In the genomic region with DNA sequence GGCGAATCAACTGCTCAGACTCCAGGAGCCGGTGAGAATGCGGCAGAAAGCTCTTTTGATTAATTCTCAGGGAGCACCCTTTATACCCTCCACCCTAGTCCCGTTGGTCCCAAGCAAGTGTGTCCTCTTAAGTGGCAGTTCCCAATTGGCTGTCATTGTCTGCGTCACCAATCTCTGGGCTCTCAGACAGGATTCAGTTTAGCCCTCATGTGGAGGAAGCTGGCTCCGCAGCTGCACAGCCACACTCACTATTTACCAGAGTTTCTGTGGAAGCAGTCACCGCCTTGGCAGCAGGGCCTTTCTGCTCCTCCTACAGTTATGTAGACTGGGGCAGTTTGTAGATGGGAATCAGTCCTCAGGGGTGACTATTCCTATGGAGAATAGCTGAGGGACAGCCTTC, we compare ENCODE assay signal across 16 mouse cellular contexts.
DNase-seq lines count a peak whose midpoint lies in the region; ATAC-seq and TF ChIP-seq lines count a peak whose summit lies in the region.
"Had no signal": no experiment of that assay in that cellular context is flagged by ENCODE, and none has a peak within 500 bp of the region (broad histone marks: within the 10 kb centered on the region; RNA-seq: fewer than 3 reads in every experiment).

No protein-coding gene starts in this region.

- H3K4me1 ChIP-seq in forebrain, postnatal 0 days (ENCODE audit: insufficient read depth): no peaks in the 10 kb centered on the region
- H3K4me1 ChIP-seq in forebrain, embryonic 10.5 days: peaks cover 23% of the 10 kb centered on the region
- H3K4me1 ChIP-seq in midbrain, embryonic 10.5 days: peaks cover 27% of the 10 kb centered on the region
- H3K4me1 ChIP-seq in midbrain, embryonic 11.5 days (ENCODE audit: control insufficient read depth, insufficient read depth, low read length): no peaks in the 10 kb centered on the region
- H3K4me1 ChIP-seq: heart, embryonic 15.5 days had no signal

- peak; percentile 70 for ATAC-seq in forebrain, postnatal 0 days
- no peak for ATAC-seq in midbrain, embryonic 11.5 days (ENCODE audit: low FRiP score)
- ATAC-seq: intestine, embryonic 16.5 days had no signal

- peak; percentile 49 for DNase-seq in forebrain, postnatal 0 days
- no peak for DNase-seq in forebrain, embryonic 10.5 days (ENCODE audit: extremely low spot score, low spot score)
- no peak for DNase-seq in midbrain, embryonic 10.5 days (ENCODE audit: low spot score)
- no peak for DNase-seq in midbrain, embryonic 11.5 days (ENCODE audit: low spot score, missing footprints)
- DNase-seq in layer of hippocampus, adult 9-11 months: peak; percentile 45
- DNase-seq in right cerebral cortex, postnatal 36 days (ENCODE audit: low spot score in 2 of 2): peak; percentile 18 to 24
- no peak for DNase-seq in kidney, adult 8-10 months
- no peak for DNase-seq in heart, adult 11 months
- DNase-seq: adrenal gland, adult 2 months; B cell, adult 2 months; cerebellum, adult 8-10 months had no signal

- no peaks in the 10 kb centered on the region for H3K27me3 ChIP-seq in forebrain, postnatal 0 days (ENCODE audit: insufficient read depth, low read length)
- no peaks in the 10 kb centered on the region for H3K27me3 ChIP-seq in forebrain, embryonic 10.5 days (ENCODE audit: poor library complexity, severe bottlenecking)
- H3K27me3 ChIP-seq in midbrain, embryonic 10.5 days (ENCODE audit: low read depth, poor library complexity, severe bottlenecking): no peaks in the 10 kb centered on the region
- H3K27me3 ChIP-seq in midbrain, embryonic 11.5 days (ENCODE audit: control insufficient read depth, insufficient read depth, low read length): no peaks in the 10 kb centered on the region
- H3K27me3 ChIP-seq: heart, embryonic 15.5 days; midbrain, embryonic 12.5 days had no signal

- TF ChIP-seq CTCF in forebrain, postnatal 0 days (IDR thresholded peaks at IDR 0.05; ENCODE audit: low read depth): peak; percentile 47

- H3K9me3 ChIP-seq in forebrain, postnatal 0 days (ENCODE audit: low read length): peaks cover 3% of the 10 kb centered on the region; the same call in 1 of the 2 replicates
- H3K9me3 ChIP-seq in forebrain, embryonic 10.5 days: peaks cover 10% of the 10 kb centered on the region; the same call in 1 of the 2 replicates
- H3K9me3 ChIP-seq in midbrain, embryonic 10.5 days (replicated peaks): peaks cover 4% of the 10 kb centered on the region; the same call in 1 of the 2 replicates
- no peaks in the 10 kb centered on the region; the same call in 1 of the 2 replicates for H3K9me3 ChIP-seq in midbrain, embryonic 11.5 days (ENCODE audit: control insufficient read depth, low read length)

- WGBS in forebrain, postnatal 0 days: 56% methylated on average over 7 of the region's 7 CpGs
- 71% methylated on average over 7 of the region's 7 CpGs for WGBS in forebrain, embryonic 10.5 days
- WGBS in midbrain, embryonic 10.5 days: 69% methylated on average over 7 of the region's 7 CpGs
- 67% methylated on average over 7 of the region's 7 CpGs for WGBS in midbrain, embryonic 11.5 days

- no peak overlapping the region for H3K4me2 ChIP-seq in forebrain, postnatal 0 days (ENCODE audit: low read depth)
- no peak overlapping the region for H3K4me2 ChIP-seq in midbrain, embryonic 11.5 days
- H3K4me2 ChIP-seq: heart, embryonic 15.5 days; liver, embryonic 11.5 days; midbrain, embryonic 12.5 days had no signal

- no peak overlapping the region for H3K27ac ChIP-seq in forebrain, postnatal 0 days (ENCODE audit: low read depth, low read length)
- no peak overlapping the region for H3K27ac ChIP-seq in forebrain, embryonic 10.5 days
- 0 out of 2 replicates have a peak overlapping the region, but pooled peaks have one; percentile 17 for H3K27ac ChIP-seq in midbrain, embryonic 10.5 days (replicated peaks)
- H3K27ac ChIP-seq in midbrain, embryonic 11.5 days (ENCODE audit: low read depth, low read length): no peak overlapping the region
- H3K27ac ChIP-seq: heart, embryonic 15.5 days; kidney, postnatal 0 days; midbrain, embryonic 12.5 days had no signal

- H3K9ac ChIP-seq in forebrain, postnatal 0 days: no peak overlapping the region
- no peak overlapping the region for H3K9ac ChIP-seq in midbrain, embryonic 11.5 days (ENCODE audit: low read length)
- H3K9ac ChIP-seq: heart, embryonic 15.5 days; midbrain, embryonic 12.5 days had no signal

- H3K4me3 ChIP-seq in forebrain, postnatal 0 days (ENCODE audit: low read depth, low read length): no peak overlapping the region
- no peak overlapping the region for H3K4me3 ChIP-seq in forebrain, embryonic 10.5 days
- H3K4me3 ChIP-seq in midbrain, embryonic 10.5 days: no peak overlapping the region
- H3K4me3 ChIP-seq in midbrain, embryonic 11.5 days (ENCODE audit: low read depth, low read length): no peak overlapping the region
- H3K4me3 ChIP-seq: heart, embryonic 15.5 days; midbrain, embryonic 12.5 days had no signal

- no peaks in the 10 kb centered on the region for H3K36me3 ChIP-seq in forebrain, postnatal 0 days (ENCODE audit: insufficient read depth)
- no peaks in the 10 kb centered on the region for H3K36me3 ChIP-seq in forebrain, embryonic 10.5 days (replicated peaks)
- H3K36me3 ChIP-seq in midbrain, embryonic 10.5 days: no peaks in the 10 kb centered on the region
- H3K36me3 ChIP-seq in midbrain, embryonic 11.5 days (ENCODE audit: control insufficient read depth, insufficient read depth, low read length): no peaks in the 10 kb centered on the region
- H3K36me3 ChIP-seq: heart, embryonic 15.5 days; midbrain, embryonic 12.5 days had no signal

Comparison
In these comparisons a context has a peak if more than half of its experiments do, and no peak if none do; other contexts are left out.
1. DNase-seq: peak in forebrain, postnatal 0 days (single experiment), layer of hippocampus, adult 9-11 months (single experiment) and right cerebral cortex, postnatal 36 days (2 of 2); none in forebrain, embryonic 10.5 days (single experiment), midbrain, embryonic 10.5 days (single experiment), midbrain, embryonic 11.5 days (single experiment), kidney, adult 8-10 months (0 of 2) and heart, adult 11 months (single experiment).